Mouse (Mus musculus): Measurements from ENCODE around the gene Acsm3.

Acsm3 gene

GRCm38 (mm10) chr7:119795311-119795710 is 34.6 kb downstream of the Acsm3 start:
- DNase-seq (ENCODE audit: low read depth, low spot score), result no peak

DNA sequence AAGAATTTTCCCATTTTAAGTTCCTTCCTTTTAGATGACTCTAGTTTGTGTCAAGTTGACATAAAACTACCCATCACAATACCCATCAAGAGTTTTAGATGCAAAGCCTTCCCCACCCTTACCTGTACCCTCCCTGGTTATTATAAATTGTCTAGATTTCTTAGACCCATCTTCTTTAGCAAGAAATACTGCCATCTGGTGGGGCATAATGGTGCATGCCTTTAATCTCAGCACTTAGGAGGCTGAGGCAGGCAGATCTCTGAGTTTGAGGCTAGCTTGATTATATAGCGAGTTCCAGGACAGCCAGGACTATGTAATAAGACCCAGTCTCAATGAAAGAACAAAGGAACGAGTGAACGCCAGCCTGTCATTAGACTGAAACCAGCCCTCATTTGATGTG is 39.8 kb downstream of the Acsm3 start:
- no peak for DNase-seq (ENCODE audit: low read depth, low spot score)

- DNase-seq (ENCODE audit: low read depth, low spot score), result no peak
Observed at GRCm38 (mm10) chr7:119800991-119801390, 40.3 kb downstream of the Acsm3 start.

- no peak for DNase-seq (ENCODE audit: low read depth, low spot score)
Observed at GRCm38 (mm10) chr7:119807396-119807795, 46.7 kb downstream of the Acsm3 start.

- no peak for DNase-seq (ENCODE audit: low read depth, low spot score)
Observed at GRCm38 (mm10) chr7:119808723-119809122, 48.0 kb downstream of the Acsm3 start.

GRCm38 (mm10) chr7:119835371-119835770 is 74.6 kb downstream of the Acsm3 start:
- no peak for DNase-seq (ENCODE audit: low read depth, low spot score)

DNA sequence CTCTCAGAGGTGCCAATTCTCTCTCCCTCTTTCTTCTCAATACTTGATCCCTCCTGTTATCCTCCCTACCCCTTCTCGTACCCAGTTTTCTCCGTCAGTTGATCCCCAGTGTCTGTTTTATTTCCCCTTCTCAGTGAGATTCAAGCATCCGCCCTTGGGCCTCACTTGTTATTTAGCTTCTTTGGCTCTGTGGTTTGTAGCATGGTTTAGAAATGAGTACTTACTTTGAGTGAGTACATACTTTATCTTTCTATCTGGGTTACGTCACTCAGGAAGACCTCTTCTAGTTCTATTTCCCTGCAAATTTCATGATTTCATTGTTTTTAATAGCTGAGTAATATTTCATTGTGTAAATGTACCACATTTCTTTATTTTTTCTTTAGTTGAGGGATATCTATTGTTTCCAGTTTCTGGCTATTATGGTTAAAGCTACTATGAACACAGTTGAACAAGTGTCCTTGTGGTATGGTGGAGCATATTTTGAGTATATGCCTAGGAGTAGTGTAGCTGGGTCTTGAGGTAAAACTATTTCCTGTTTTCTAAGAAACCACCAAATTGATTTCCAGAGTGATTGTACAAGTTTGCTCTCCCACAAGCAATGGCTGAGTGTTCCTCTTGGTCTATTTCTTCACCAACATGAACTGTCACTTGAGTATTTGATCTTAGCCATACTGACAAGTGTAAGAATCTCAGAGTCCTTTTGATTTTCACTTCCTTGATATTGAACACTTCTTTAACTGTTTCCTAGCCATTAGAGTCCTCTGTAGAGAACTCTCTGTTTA is 75.5 kb downstream of the Acsm3 start:
- no peak for DNase-seq (ENCODE audit: low read depth, low spot score)
